Mouse (Mus musculus) megakaryocyte, embryonic 14.5 days (primary cell): ENCODE measurements around the gene Tgfbr3.

ENCODE experiments used
- FLI1 ChIP-seq: IDR thresholded peaks from 2 replicates; pipeline ENCODE4 v1.6.1; 2012; ENCODE audit warnings: low read length, inconsistent platforms, mixed read lengths
- GATA1 ChIP-seq: IDR thresholded peaks from 3 replicates; pipeline ENCODE4 v1.6.1; 2012; ENCODE audit warnings: mixed read lengths, low read length, inconsistent platforms, borderline replicate concordance

- TF ChIP-seq GATA1 (no peak), FLI1 (no peak)
Observed at GRCm38 (mm10) chr5:107156096-107156495, 133.3 kb downstream of the Tgfbr3 start.
